Mouse (Mus musculus) T-helper 1 cell (primary cell): ENCODE results near the gene Nppb.

Source experiments
- in situ Hi-C: fragments of 300-600 bp; cut with MboI, MseI; formaldehyde crosslinking; loops from one replicate; pipeline ENCODE4 v1.15.1; 2025; ENCODE audit warnings: high pct_unique_total_duplicates

The Nppb gene

GRCm38 (mm10) chr4:147976237-147976636 lies 9.4 kb upstream of the Nppb start:
- in situ Hi-C loops: loop anchor here (25.0 kb wide), 1 partner anchor 539 kb away; no protein-coding TSS in a partner anchor

- in situ Hi-C loops: loop anchor here (25.0 kb wide), 1 partner anchor 540 kb away; no protein-coding TSS in a partner anchor
Measured at GRCm38 (mm10) chr4:147977726-147978125, 7.9 kb upstream of the Nppb start.

GRCm38 (mm10) chr4:147978391-147978790 lies 7.2 kb upstream of the Nppb start:
- in situ Hi-C loops: loop anchor here (25.0 kb wide), 1 partner anchor 541 kb away; no protein-coding TSS in a partner anchor

GRCm38 (mm10) chr4:147979441-147979860 lies 6.1 kb upstream of the Nppb start:
- in situ Hi-C loops: loop anchor here (25.0 kb wide), 1 partner anchor 542 kb away; no protein-coding TSS in a partner anchor

- in situ Hi-C loops: loop anchor here (25.0 kb wide), 1 partner anchor 556 kb away; no protein-coding TSS in a partner anchor
Measured at GRCm38 (mm10) chr4:147993571-147994095, 8.0 kb downstream of the Nppb start.

- in situ Hi-C loops: loop anchor here (25.0 kb wide), 1 partner anchor 558 kb away; no protein-coding TSS in a partner anchor
Measured at GRCm38 (mm10) chr4:147995311-147995710, 9.7 kb downstream of the Nppb start.

- in situ Hi-C loops: no loop called here
Measured at GRCm38 (mm10) chr4:148000202-148000772, 14.7 kb downstream of the Nppb start, which contains the start of gene Nppa. TSS of gene Nppa (plus strand) at chr4:148000722.

- in situ Hi-C loops: no loop called here
Measured at GRCm38 (mm10) chr4:148001013-148001789, 15.6 kb downstream of the Nppb start.

- in situ Hi-C loops: no loop called here
Measured at GRCm38 (mm10) chr4:148001866-148002265, 16.3 kb downstream of the Nppb start.

GRCm38 (mm10) chr4:148004361-148004760 lies 18.8 kb downstream of the Nppb start:
- in situ Hi-C loops: no loop called here

GRCm38 (mm10) chr4:148008412-148008811 lies 22.8 kb downstream of the Nppb start:
- in situ Hi-C loops: no loop called here

- in situ Hi-C loops: no loop called here
Measured at GRCm38 (mm10) chr4:148009641-148010040, 24.1 kb downstream of the Nppb start.

GRCm38 (mm10) chr4:148011332-148011731 lies 25.7 kb downstream of the Nppb start:
- in situ Hi-C loops: no loop called here

- in situ Hi-C loops: no loop called here
Measured at GRCm38 (mm10) chr4:148012216-148012615, 26.6 kb downstream of the Nppb start.

- in situ Hi-C loops: no loop called here
Measured at GRCm38 (mm10) chr4:148015418-148015817, 29.8 kb downstream of the Nppb start.

GRCm38 (mm10) chr4:148016981-148017380 lies 31.4 kb downstream of the Nppb start:
- in situ Hi-C loops: no loop called here

- in situ Hi-C loops: no loop called here
Measured at GRCm38 (mm10) chr4:148018410-148018809, 32.8 kb downstream of the Nppb start.

GRCm38 (mm10) chr4:148024003-148024402 lies 38.4 kb downstream of the Nppb start:
- in situ Hi-C loops: no loop called here

GRCm38 (mm10) chr4:148029297-148029696 lies 43.7 kb downstream of the Nppb start:
- in situ Hi-C loops: no loop called here

GRCm38 (mm10) chr4:148030506-148030905 lies 44.9 kb downstream of the Nppb start:
- in situ Hi-C loops: no loop called here

GRCm38 (mm10) chr4:148033858-148034410 lies 48.3 kb downstream of the Nppb start:
- in situ Hi-C loops: no loop called here

GRCm38 (mm10) chr4:148035440-148035839 lies 49.9 kb downstream of the Nppb start:
- in situ Hi-C loops: loop anchor here (5.0 kb wide), 1 partner anchor 168 kb away; the partner anchor contains the start of genes Fv1 and Miip
